Mouse (Mus musculus): ENCODE results near the gene Pde8b. TPM values are rescaled to one million over a fixed set of nuclear protein-coding genes. Genes with fewer than 3 reads are reported as not detected.

Gene Pde8b
- polyA plus RNA-seq (2015; fragmentation: Nextera tagmentation; extraction: Ambion mirVana), result 0.79 and 1.7 TPM in 2 replicates

GRCm38 (mm10) chr13:95249511-95250456 is at the start of gene Pde8b:
Pde8b (minus strand) TSS chr13:95250336.

GRCm38 (mm10) chr13:94976219-94977186 is 273.6 kb downstream of the Pde8b start, which contains the start of gene Wdr41:
Wdr41 (plus strand) TSS chr13:94976344.

Other genes starting within 250 kb of the Pde8b start
- gene Zbed3, start 73.3 kb upstream of the Pde8b start, polyA plus RNA-seq (2015; fragmentation: Nextera tagmentation; extraction: Ambion mirVana), result 25.2 and 25.5 TPM in 2 replicates
- gene Aggf1, start 125.0 kb upstream of the Pde8b start, polyA plus RNA-seq (2015; fragmentation: Nextera tagmentation; extraction: Ambion mirVana), result 15.5 and 15.8 TPM in 2 replicates
- 0.47 and 1.6 TPM in 2 replicates for gene Crhbp, start 194.6 kb upstream of the Pde8b start, polyA plus RNA-seq (2015; fragmentation: Nextera tagmentation; extraction: Ambion mirVana)
- gene S100z, start 228.4 kb upstream of the Pde8b start, polyA plus RNA-seq (2015; fragmentation: Nextera tagmentation; extraction: Ambion mirVana), result not detected in 2 replicates